Mouse (Mus musculus) liver, adult (tissue): ENCODE data around the gene Arhgap11a.

Source experiments
- GATA4 ChIP-seq: IDR thresholded peaks from 2 replicates; pipeline ENCODE4 v1.6.1; 2014; ENCODE audit warnings: mild to moderate bottlenecking, low read length; ENCODE audit not compliant: insufficient replicate concordance

The Arhgap11a gene

DNA sequence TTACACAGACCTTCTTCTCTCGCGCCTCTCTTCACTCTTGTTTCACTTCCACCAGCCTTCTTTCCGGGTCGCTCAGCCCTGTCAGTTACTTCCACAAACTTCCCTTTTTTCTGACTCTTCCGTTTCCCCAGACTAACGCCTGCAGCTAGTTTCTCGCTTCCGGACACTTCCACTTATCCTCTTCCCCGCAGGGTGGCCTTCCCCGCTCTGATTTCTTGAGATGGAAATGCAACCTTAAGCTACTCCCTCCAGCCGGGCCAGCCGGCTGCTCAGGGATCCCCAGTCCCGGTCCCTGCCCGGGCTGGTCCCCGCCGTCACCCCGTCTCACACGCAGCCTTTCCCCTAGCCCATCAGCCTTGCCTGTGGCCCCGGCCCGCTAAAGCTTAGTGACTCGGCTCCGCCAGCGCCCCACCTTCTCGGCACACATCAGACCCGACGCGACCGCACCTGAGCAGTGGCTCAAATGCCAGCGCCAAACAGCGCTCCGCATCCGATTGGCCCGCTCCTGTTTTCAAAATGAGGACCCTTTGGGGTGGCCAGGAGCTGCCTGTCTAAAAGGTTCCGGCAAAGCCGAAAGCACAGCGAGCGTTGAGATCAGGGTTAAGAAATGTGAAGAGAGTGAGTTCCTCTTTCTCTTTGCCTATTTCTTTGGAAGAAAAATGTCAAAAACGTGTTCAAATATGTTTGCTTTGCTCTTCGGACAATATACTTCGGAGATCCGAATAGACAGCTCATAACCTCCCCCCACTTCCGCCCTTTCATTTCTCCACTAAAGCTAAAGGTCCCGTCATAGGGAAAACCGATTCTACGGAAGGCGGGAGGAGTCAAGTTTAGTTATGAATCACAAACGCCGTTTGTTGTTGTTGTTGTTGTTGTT, at the start of gene Arhgap11a:
Gene Arhgap11a, minus strand, starts transcription at position 417 of the 877 bp plus-strand sequence.
- no peak for TF ChIP-seq GATA4

DNA sequence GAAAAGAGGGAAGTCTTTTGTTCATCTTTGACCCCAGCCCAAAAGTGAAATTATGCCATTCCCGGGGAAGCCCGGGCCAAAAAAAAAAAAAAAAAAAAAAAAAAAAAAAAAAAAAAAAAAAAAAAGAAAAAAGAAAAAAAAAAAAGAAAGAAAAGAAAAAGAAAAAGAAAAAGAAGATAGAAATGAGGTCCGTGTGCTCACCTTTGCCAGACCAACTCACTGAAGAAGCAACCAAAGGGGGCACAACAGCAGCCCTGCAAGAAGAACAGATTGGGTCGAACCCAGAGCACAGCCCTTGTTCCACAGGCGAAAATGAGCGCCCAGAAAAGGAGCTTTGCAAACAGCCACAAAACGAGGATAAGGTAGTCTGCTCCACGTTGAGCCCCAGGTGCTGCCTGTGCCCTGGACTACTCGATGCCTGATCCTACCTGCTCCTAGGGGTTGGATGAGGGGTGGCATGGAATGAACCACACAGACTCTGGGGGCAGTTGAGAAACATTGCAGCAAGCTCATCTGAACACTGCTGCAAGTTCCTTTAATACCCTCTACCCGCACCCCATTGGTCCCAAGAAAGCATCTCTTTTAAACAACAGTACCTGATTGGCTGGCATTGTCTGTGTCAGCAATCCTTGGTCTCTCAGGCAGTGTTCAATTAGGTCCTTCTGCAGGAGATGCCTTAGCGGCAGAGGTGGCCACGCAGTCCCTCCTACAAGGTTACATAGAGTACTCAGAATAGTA, 45.1 kb upstream of the Arhgap11a start:
- TF ChIP-seq GATA4 = no peak

DNA sequence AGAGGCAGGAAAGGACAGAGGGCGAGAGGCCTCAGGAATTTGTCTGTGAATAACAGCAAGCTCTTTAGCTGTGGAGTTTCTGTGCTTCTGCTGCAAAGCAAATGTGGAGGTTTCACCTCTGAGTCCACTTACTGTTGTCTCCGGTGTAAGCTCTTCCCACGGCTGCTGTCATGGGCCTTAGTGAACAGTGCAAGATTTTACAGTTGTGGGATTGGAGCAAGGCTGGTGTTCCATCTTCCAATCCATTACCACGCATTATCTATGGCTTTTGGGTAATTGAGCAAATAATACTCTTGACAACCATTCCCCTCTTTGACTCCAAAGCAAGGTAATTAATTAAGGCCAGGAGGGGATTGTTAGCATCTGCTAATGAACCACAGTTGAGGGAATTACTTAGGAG, 38.7 kb upstream of the Arhgap11a start:
- TF ChIP-seq GATA4 = no peak

GRCm38 (mm10) chr2:113886061-113886460, 37.6 kb upstream of the Arhgap11a start:
- no peak for TF ChIP-seq GATA4

DNA sequence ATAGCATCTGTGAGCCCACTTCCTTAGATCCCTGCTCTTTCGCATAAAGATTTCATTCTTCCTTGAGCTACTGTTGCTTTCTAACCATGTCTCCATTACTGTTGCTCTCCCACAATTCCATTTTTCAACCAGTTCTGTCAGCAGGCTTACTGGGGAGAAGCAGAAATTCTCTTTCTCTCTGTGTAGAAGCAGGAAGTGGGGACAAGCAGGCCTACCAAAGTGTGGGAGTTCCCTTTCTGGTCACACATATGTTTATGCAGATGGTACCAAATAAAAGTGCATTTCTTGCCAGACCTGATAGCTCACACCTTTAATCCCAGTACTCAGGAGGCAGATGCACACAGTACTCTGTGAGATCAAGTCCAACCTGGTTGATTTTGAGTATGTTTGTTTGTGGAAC, 21.7 kb upstream of the Arhgap11a start:
- no peak for TF ChIP-seq GATA4

GRCm38 (mm10) chr2:113868404-113868803, 19.9 kb upstream of the Arhgap11a start:
- no peak for TF ChIP-seq GATA4

GRCm38 (mm10) chr2:113866155-113866554, 17.7 kb upstream of the Arhgap11a start:
- TF ChIP-seq GATA4 = no peak

- no peak for TF ChIP-seq GATA4
These were observed 680 bp upstream of the Arhgap11a start for GRCm38 (mm10) chr2:113849141-113849540.

- TF ChIP-seq GATA4 = no peak
These were observed 700 bp downstream of the Arhgap11a start for GRCm38 (mm10) chr2:113847678-113848244.

DNA sequence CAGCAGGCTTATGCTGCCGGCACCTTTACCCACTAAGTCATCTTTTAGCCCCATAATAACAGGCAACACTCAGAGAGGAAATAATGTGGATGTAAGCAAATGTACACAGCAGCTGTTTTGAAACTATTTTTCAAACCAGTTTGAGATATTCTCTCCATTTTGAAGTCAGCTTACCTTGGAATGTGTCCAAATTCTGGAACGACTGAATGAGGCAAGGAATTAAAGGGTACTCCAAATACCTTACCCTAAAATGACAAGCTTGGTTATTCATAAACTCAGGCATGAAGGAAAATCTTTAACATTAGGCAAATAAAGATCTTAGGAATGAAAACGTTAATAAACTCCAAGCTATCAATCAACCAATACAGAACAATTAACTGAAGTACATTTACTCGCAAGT, 3.4 kb downstream of the Arhgap11a start:
- TF ChIP-seq GATA4 = no peak

GRCm38 (mm10) chr2:113841656-113842437, 6.6 kb downstream of the Arhgap11a start:
- TF ChIP-seq GATA4 = no peak

- TF ChIP-seq GATA4 = no peak
These were observed 9.0 kb downstream of the Arhgap11a start for GRCm38 (mm10) chr2:113839488-113839887.

GRCm38 (mm10) chr2:113835219-113835618, 13.2 kb downstream of the Arhgap11a start:
- no peak for TF ChIP-seq GATA4

DNA sequence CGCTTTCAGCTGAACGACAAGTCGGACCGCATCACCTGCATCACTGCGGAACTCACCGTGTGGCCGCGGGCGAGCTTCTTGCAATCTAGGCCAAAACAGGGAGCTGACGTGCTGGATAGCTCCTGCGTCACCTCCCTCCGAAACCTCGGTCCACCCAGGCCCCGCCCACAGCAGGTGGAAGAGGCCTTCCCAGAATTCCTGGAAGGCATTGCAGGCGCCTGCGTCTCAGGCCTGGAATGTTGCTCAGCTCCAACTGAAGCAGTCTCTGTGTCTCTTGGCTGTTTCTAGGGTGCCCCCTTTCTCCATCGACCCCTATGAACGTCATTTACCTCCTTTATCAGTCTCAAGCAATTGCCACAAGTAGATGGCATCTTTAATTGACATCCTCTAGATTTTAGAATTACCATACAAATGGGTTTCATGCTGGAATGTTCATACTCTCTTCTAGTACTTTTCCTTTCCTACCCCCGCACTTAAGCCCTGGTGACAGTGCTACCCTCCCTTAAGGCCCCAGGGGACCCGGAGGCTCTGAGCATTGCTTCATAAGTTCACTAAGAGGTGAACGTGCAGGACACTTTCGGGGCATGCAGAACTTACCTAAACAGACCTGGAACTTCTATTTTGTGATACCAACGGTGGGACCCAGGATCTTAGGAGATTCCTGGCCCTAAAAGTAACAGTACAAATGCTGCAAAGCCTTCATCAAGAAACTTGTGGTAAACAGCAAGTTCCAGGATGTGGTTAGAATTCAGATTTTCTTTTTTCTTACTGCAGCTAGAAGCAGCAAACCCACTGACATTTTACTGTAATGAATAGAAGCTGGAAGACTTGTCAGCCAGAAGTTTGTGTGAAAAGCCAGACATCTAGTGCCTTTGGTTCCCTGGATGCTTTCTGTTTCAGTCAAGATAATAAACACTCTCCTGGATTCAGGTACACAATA, 19.2 kb downstream of the Arhgap11a start, which contains the start of gene Scg5:
Gene Scg5, minus strand, starts transcription at position 179 of the 940 bp plus-strand sequence.
- no peak for TF ChIP-seq GATA4
